Mouse (Mus musculus) C2C12 (cell line): ENCODE measurements around the gene Wapl.

Source experiments
- CEBPB ChIP-seq: IDR thresholded peaks from one replicate; pipeline ENCODE4 v1.6.1; 2011; ENCODE audit warnings: low read depth, mild to moderate bottlenecking, control low read depth, moderate library complexity
- CTCF ChIP-seq: IDR thresholded peaks from one replicate; pipeline ENCODE4 v1.5.1; 2011; ENCODE audit not compliant: control insufficient read depth, insufficient read depth, insufficient read length
- FOSL1 ChIP-seq: IDR thresholded peaks from one replicate; pipeline ENCODE4 v1.8.0; 2011; ENCODE audit warnings: mild to moderate bottlenecking, low read length; ENCODE audit not compliant: poor library complexity, insufficient read depth, severe bottlenecking
- MAX ChIP-seq: IDR thresholded peaks from one replicate; pipeline ENCODE4 v1.6.1; 2011; ENCODE audit warnings: mild to moderate bottlenecking, control low read depth
- MYOD1 ChIP-seq: IDR thresholded peaks from one replicate; pipeline ENCODE4 v1.6.1; 2011; ENCODE audit warnings: low read depth; ENCODE audit not compliant: control insufficient read depth, insufficient read length
- MYOG ChIP-seq: IDR thresholded peaks from one replicate; pipeline ENCODE4 v1.6.1; 2011; ENCODE audit not compliant: control insufficient read depth, insufficient read length; ENCODE audit errors: extremely low read depth

GRCm38 (mm10) chr14:34778760-34779159, 105.0 kb downstream of the Wapl start:
- TF ChIP-seq CTCF (no peak), FOSL1 (no peak), MAX (no peak), MYOD1 (no peak), CEBPB (no peak), MYOG (no peak)
